In genomic region chr7:115706141-115706540, GRCm38 (mm10) we compare ENCODE assay signal across 15 mouse cellular contexts.
DNase-seq lines count a peak whose midpoint lies in the region; ATAC-seq and TF ChIP-seq lines count a peak whose summit lies in the region.
"Had no signal": no experiment of that assay in that cellular context is flagged by ENCODE, and none has a peak within 500 bp of the region (broad histone marks: within the 10 kb centered on the region; RNA-seq: fewer than 3 reads in every experiment).

No protein-coding gene starts in this region.

- no peak overlapping the region for H3K4me3 ChIP-seq in gastrocnemius, adult 2 months
- no peak overlapping the region for H3K4me3 ChIP-seq in midbrain, embryonic 10.5 days
- no peak overlapping the region for H3K4me3 ChIP-seq in midbrain, embryonic 15.5 days
- H3K4me3 ChIP-seq in forebrain, embryonic 15.5 days = no peak overlapping the region
- H3K4me3 ChIP-seq in lung, postnatal 0 days (ENCODE audit: low read depth, low read length) = no peak overlapping the region
- H3K4me3 ChIP-seq: hindbrain, embryonic 10.5 days; limb, embryonic 12.5 days; myocyte had no signal

- peaks cover 28% of the 10 kb centered on the region for H3K4me1 ChIP-seq in midbrain, embryonic 10.5 days
- H3K4me1 ChIP-seq in midbrain, embryonic 15.5 days = no peaks in the 10 kb centered on the region
- peaks cover 19% of the 10 kb centered on the region for H3K4me1 ChIP-seq in forebrain, embryonic 15.5 days
- H3K4me1 ChIP-seq in lung, postnatal 0 days (ENCODE audit: insufficient read depth, low read depth, low read length) = no peaks in the 10 kb centered on the region

- DNase-seq in gastrocnemius, adult 2 months = peak; percentile 21
- DNase-seq in gastrocnemius, postnatal 14 days = no peak
- DNase-seq in midbrain, embryonic 10.5 days (ENCODE audit: low spot score) = no peak
- peak; percentile 14 for DNase-seq in lung, postnatal 0 days (ENCODE audit: low spot score)
- no peak for DNase-seq in thymus, postnatal 0 days (ENCODE audit: low spot score)
- DNase-seq in adrenal gland, adult 18-20 months (ENCODE audit: low spot score in 2 of 2) = no peak
- DNase-seq: cerebellum, adult 9-10 months; kidney, adult 2 months; layer of hippocampus, adult 9-11 months had no signal

- H3K4me2 ChIP-seq in midbrain, embryonic 15.5 days = no peak overlapping the region
- no peak overlapping the region for H3K4me2 ChIP-seq in forebrain, embryonic 15.5 days (replicated peaks)
- no peak overlapping the region for H3K4me2 ChIP-seq in lung, postnatal 0 days (replicated peaks; ENCODE audit: low read depth, low read length)
- H3K4me2 ChIP-seq: limb, embryonic 12.5 days had no signal

- intact Hi-C loops in gastrocnemius, adult 2 months (cut with DNase I) = no loop called here
- intact Hi-C loops in gastrocnemius, postnatal 14 days (cut with DNase I; ENCODE audit: low total_unique reads) = no loop called here

- no peak overlapping the region for H3K9ac ChIP-seq in midbrain, embryonic 15.5 days
- H3K9ac ChIP-seq in forebrain, embryonic 15.5 days (replicated peaks) = no peak overlapping the region
- no peak overlapping the region for H3K9ac ChIP-seq in lung, postnatal 0 days (replicated peaks; ENCODE audit: low read depth)
- H3K9ac ChIP-seq: limb, embryonic 12.5 days had no signal

- TF ChIP-seq CTCF in gastrocnemius, adult 2 months (IDR thresholded peaks at IDR 0.05) = no peak
- TF ChIP-seq CTCF in lung, postnatal 0 days (IDR thresholded peaks at IDR 0.05) = no peak

- peak overlapping the region; percentile 35; the same call in 1 of the 2 replicates for H3K27ac ChIP-seq in gastrocnemius, adult 2 months
- H3K27ac ChIP-seq in midbrain, embryonic 10.5 days (replicated peaks) = 0 out of 2 replicates have a peak overlapping the region, but pooled peaks have one; percentile 0
- H3K27ac ChIP-seq in midbrain, embryonic 15.5 days = no peak overlapping the region
- H3K27ac ChIP-seq in forebrain, embryonic 15.5 days (replicated peaks) = peak overlapping the region; percentile 17; the same call in 1 of the 2 replicates
- no peak overlapping the region for H3K27ac ChIP-seq in lung, postnatal 0 days (ENCODE audit: low read length)
- H3K27ac ChIP-seq: hindbrain, embryonic 10.5 days; limb, embryonic 12.5 days had no signal

- ATAC-seq in midbrain, embryonic 15.5 days (replicated peaks) = no peak
- no peak for ATAC-seq in forebrain, embryonic 15.5 days (replicated peaks)
- ATAC-seq in lung, postnatal 0 days = no peak
- ATAC-seq: activated CD4-positive, CD25-positive, alpha-beta regulatory T cell, adult 4 months had no signal

- H3K36me3 ChIP-seq in midbrain, embryonic 10.5 days = no peaks in the 10 kb centered on the region
- H3K36me3 ChIP-seq in midbrain, embryonic 15.5 days (replicated peaks) = no peaks in the 10 kb centered on the region
- H3K36me3 ChIP-seq in forebrain, embryonic 15.5 days = no peaks in the 10 kb centered on the region
- H3K36me3 ChIP-seq in lung, postnatal 0 days (ENCODE audit: insufficient read depth, low read length) = no peaks in the 10 kb centered on the region
- H3K36me3 ChIP-seq: hindbrain, embryonic 10.5 days; limb, embryonic 12.5 days had no signal

- no peaks in the 10 kb centered on the region for H3K9me3 ChIP-seq in midbrain, embryonic 10.5 days (replicated peaks)
- no peaks in the 10 kb centered on the region for H3K9me3 ChIP-seq in midbrain, embryonic 15.5 days
- no peaks in the 10 kb centered on the region for H3K9me3 ChIP-seq in forebrain, embryonic 15.5 days
- H3K9me3 ChIP-seq in lung, postnatal 0 days (ENCODE audit: low read length) = no peaks in the 10 kb centered on the region
- H3K9me3 ChIP-seq: hindbrain, embryonic 10.5 days; limb, embryonic 12.5 days had no signal

- no peaks in the 10 kb centered on the region for H3K27me3 ChIP-seq in midbrain, embryonic 10.5 days (ENCODE audit: low read depth, poor library complexity, severe bottlenecking)
- H3K27me3 ChIP-seq in midbrain, embryonic 15.5 days (replicated peaks) = no peaks in the 10 kb centered on the region
- no peaks in the 10 kb centered on the region for H3K27me3 ChIP-seq in forebrain, embryonic 15.5 days
- no peaks in the 10 kb centered on the region for H3K27me3 ChIP-seq in lung, postnatal 0 days (replicated peaks; ENCODE audit: insufficient read depth, low read length)
- H3K27me3 ChIP-seq: limb, embryonic 12.5 days had no signal

- TF ChIP-seq EP300 in lung, postnatal 0 days (IDR thresholded peaks at IDR 0.05) = no peak

- WGBS in midbrain, embryonic 10.5 days = 41% methylated on average over 2 of the region's 2 CpGs
- 35% methylated on average over 2 of the region's 2 CpGs for WGBS in midbrain, embryonic 15.5 days
- 23% methylated on average over 2 of the region's 2 CpGs for WGBS in forebrain, embryonic 15.5 days
- 16% methylated on average over 2 of the region's 2 CpGs for WGBS in lung, postnatal 0 days

Comparison
In these comparisons a context has a peak if more than half of its experiments do, and no peak if none do; other contexts are left out.
1. DNase-seq: peak in gastrocnemius, adult 2 months (single experiment) and lung, postnatal 0 days (single experiment); none in gastrocnemius, postnatal 14 days (single experiment), midbrain, embryonic 10.5 days (single experiment), thymus, postnatal 0 days (single experiment) and adrenal gland, adult 18-20 months (0 of 2).
2. H3K27ac ChIP-seq: peak in gastrocnemius, adult 2 months (single experiment), midbrain, embryonic 10.5 days (single experiment) and forebrain, embryonic 15.5 days (single experiment); none in midbrain, embryonic 15.5 days (single experiment) and lung, postnatal 0 days (single experiment).